Mouse (Mus musculus): ENCODE results near the gene Cfap157. TPM values are rescaled to one million over a fixed set of nuclear protein-coding genes. Genes with fewer than 3 reads are reported as not detected.

The Cfap157 gene
- polyA plus RNA-seq, 1 experiment from 2014 or later, result 2.0 TPM

- H3K4me1 ChIP-seq (replicated peaks), result no peaks in the 10 kb centered on the region
- no peaks in the 10 kb centered on the region for H3K9me3 ChIP-seq
- no peak overlapping the region for H3K9ac ChIP-seq (replicated peaks)
- H3K4me3 ChIP-seq (replicated peaks), result no peak overlapping the region
- 71% methylated on average over 17 of the region's 17 CpGs for WGBS
- no peak for ATAC-seq
- no peaks in the 10 kb centered on the region for H3K27me3 ChIP-seq
- H3K4me2 ChIP-seq (replicated peaks), result no peak overlapping the region
- H3K36me3 ChIP-seq, result peaks cover 65% of the 10 kb centered on the region
- H3K27ac ChIP-seq, result peak overlapping the region; percentile 51
Observed at GRCm38 (mm10) chr2:32816946-32817581, 32.8 kb upstream of the Cfap157 start.

GRCm38 (mm10) chr2:32816497-32816896 lies 32.3 kb upstream of the Cfap157 start:
- H3K4me1 ChIP-seq (replicated peaks), result no peaks in the 10 kb centered on the region
- 92% methylated on average over 2 of the region's 2 CpGs for WGBS
- no peak overlapping the region for H3K27ac ChIP-seq
- no peaks in the 10 kb centered on the region for H3K27me3 ChIP-seq
- no peak overlapping the region for H3K4me2 ChIP-seq (replicated peaks)
- H3K36me3 ChIP-seq, result peaks cover 67% of the 10 kb centered on the region
- no peak overlapping the region for H3K9ac ChIP-seq (replicated peaks)
- H3K9me3 ChIP-seq, result no peaks in the 10 kb centered on the region
- no peak for ATAC-seq
- no peak overlapping the region for H3K4me3 ChIP-seq (replicated peaks)

GRCm38 (mm10) chr2:32811959-32812358 lies 27.7 kb upstream of the Cfap157 start:
- Histone ChIP-seq H3K36me3 (peaks cover 83% of the 10 kb centered on the region), H3K9me3 (no peaks in the 10 kb centered on the region), H3K4me1 (replicated peaks) (no peaks in the 10 kb centered on the region), H3K27me3 (no peaks in the 10 kb centered on the region), H3K4me2 (replicated peaks) (no peak overlapping the region), H3K9ac (replicated peaks) (no peak overlapping the region), H3K4me3 (replicated peaks) (no peak overlapping the region), H3K27ac (no peak overlapping the region)
- no peak for ATAC-seq
- WGBS, result 86% methylated on average over 8 of the region's 8 CpGs

- H3K9me3 ChIP-seq, result no peaks in the 10 kb centered on the region
- H3K27ac ChIP-seq, result no peak overlapping the region
- WGBS, result 94% methylated on average over 14 of the region's 14 CpGs
- no peak overlapping the region for H3K4me3 ChIP-seq (replicated peaks)
- ATAC-seq, result no peak
- no peaks in the 10 kb centered on the region for H3K27me3 ChIP-seq
- no peak overlapping the region for H3K9ac ChIP-seq (replicated peaks)
- peaks cover 92% of the 10 kb centered on the region for H3K36me3 ChIP-seq
- H3K4me1 ChIP-seq (replicated peaks), result no peaks in the 10 kb centered on the region
- H3K4me2 ChIP-seq (replicated peaks), result no peak overlapping the region
Observed at GRCm38 (mm10) chr2:32808816-32809566, 24.8 kb upstream of the Cfap157 start.

GRCm38 (mm10) chr2:32798251-32798962 lies 14.2 kb upstream of the Cfap157 start:
- no peak for ATAC-seq
- no peaks in the 10 kb centered on the region for H3K27me3 ChIP-seq
- H3K4me3 ChIP-seq (replicated peaks), result no peak overlapping the region
- peaks cover 97% of the 10 kb centered on the region for H3K36me3 ChIP-seq
- H3K9ac ChIP-seq (replicated peaks), result no peak overlapping the region
- no peaks in the 10 kb centered on the region for H3K4me1 ChIP-seq (replicated peaks)
- H3K27ac ChIP-seq, result no peak overlapping the region
- no peaks in the 10 kb centered on the region for H3K9me3 ChIP-seq
- H3K4me2 ChIP-seq (replicated peaks), result no peak overlapping the region
- WGBS, result 82% methylated on average over 10 of the region's 10 CpGs

- Histone ChIP-seq H3K27ac (no peak overlapping the region), H3K9me3 (no peaks in the 10 kb centered on the region), H3K4me2 (replicated peaks) (no peak overlapping the region), H3K9ac (replicated peaks) (no peak overlapping the region), H3K4me3 (replicated peaks) (no peak overlapping the region), H3K4me1 (replicated peaks) (no peaks in the 10 kb centered on the region), H3K27me3 (no peaks in the 10 kb centered on the region), H3K36me3 (peaks cover 97% of the 10 kb centered on the region)
- WGBS, result 80% methylated on average over 13 of the region's 13 CpGs
- no peak for ATAC-seq
Observed at GRCm38 (mm10) chr2:32795748-32796418, 11.7 kb upstream of the Cfap157 start.

GRCm38 (mm10) chr2:32791297-32791696 lies 7.1 kb upstream of the Cfap157 start:
- Histone ChIP-seq H3K9ac (replicated peaks) (no peak overlapping the region), H3K4me3 (replicated peaks) (no peak overlapping the region), H3K4me1 (replicated peaks) (no peaks in the 10 kb centered on the region), H3K27me3 (no peaks in the 10 kb centered on the region), H3K4me2 (replicated peaks) (no peak overlapping the region), H3K9me3 (no peaks in the 10 kb centered on the region), H3K36me3 (peaks cover 72% of the 10 kb centered on the region), H3K27ac (no peak overlapping the region)
- ATAC-seq, result no peak
- 79% methylated on average over 6 of the region's 6 CpGs for WGBS

GRCm38 (mm10) chr2:32788581-32788980 lies 4.4 kb upstream of the Cfap157 start:
- H3K27ac ChIP-seq, result no peak overlapping the region
- H3K4me2 ChIP-seq (replicated peaks), result no peak overlapping the region
- no peak overlapping the region for H3K9ac ChIP-seq (replicated peaks)
- H3K4me1 ChIP-seq (replicated peaks), result peaks cover 3% of the 10 kb centered on the region; the same call in 1 of the 2 replicates
- H3K4me3 ChIP-seq (replicated peaks), result no peak overlapping the region
- peaks cover 46% of the 10 kb centered on the region for H3K36me3 ChIP-seq
- WGBS, result 80% methylated on average over 2 of the region's 2 CpGs
- ATAC-seq, result no peak
- no peaks in the 10 kb centered on the region for H3K27me3 ChIP-seq
- H3K9me3 ChIP-seq, result no peaks in the 10 kb centered on the region

- peaks cover 33% of the 10 kb centered on the region for H3K36me3 ChIP-seq
- 61% methylated on average over 6 of the region's 6 CpGs for WGBS
- H3K4me2 ChIP-seq (replicated peaks), result no peak overlapping the region
- no peaks in the 10 kb centered on the region for H3K27me3 ChIP-seq
- no peaks in the 10 kb centered on the region for H3K9me3 ChIP-seq
- no peak overlapping the region for H3K4me3 ChIP-seq (replicated peaks)
- H3K9ac ChIP-seq (replicated peaks), result no peak overlapping the region
- no peak for ATAC-seq
- no peak overlapping the region for H3K27ac ChIP-seq
- H3K4me1 ChIP-seq (replicated peaks), result peaks cover 3% of the 10 kb centered on the region; the same call in 1 of the 2 replicates
Observed at GRCm38 (mm10) chr2:32787176-32787575, 2.9 kb upstream of the Cfap157 start.

GRCm38 (mm10) chr2:32781710-32782109 lies 2.5 kb downstream of the Cfap157 start:
- Histone ChIP-seq H3K4me3 (replicated peaks) (no peak overlapping the region), H3K9me3 (no peaks in the 10 kb centered on the region), H3K27me3 (0 out of 2 replicates have a peak, but pooled peaks cover 6% of the 10 kb centered on the region), H3K27ac (no peak overlapping the region), H3K4me2 (replicated peaks) (no peak overlapping the region), H3K36me3 (no peaks in the 10 kb centered on the region), H3K4me1 (replicated peaks) (peaks cover 3% of the 10 kb centered on the region; the same call in 1 of the 2 replicates), H3K9ac (replicated peaks) (no peak overlapping the region)
- WGBS, result 84% methylated on average over 6 of the region's 6 CpGs
- no peak for ATAC-seq

- Histone ChIP-seq H3K9me3 (no peaks in the 10 kb centered on the region), H3K27me3 (peaks cover 10% of the 10 kb centered on the region; the same call in 1 of the 2 replicates), H3K4me2 (replicated peaks) (no peak overlapping the region), H3K27ac (no peak overlapping the region), H3K36me3 (no peaks in the 10 kb centered on the region), H3K9ac (replicated peaks) (no peak overlapping the region), H3K4me3 (replicated peaks) (no peak overlapping the region), H3K4me1 (replicated peaks) (peaks cover 18% of the 10 kb centered on the region)
- ATAC-seq, result no peak
- 91% methylated on average over 6 of the region's 6 CpGs for WGBS
Observed at GRCm38 (mm10) chr2:32779714-32780113, 4.5 kb downstream of the Cfap157 start.

GRCm38 (mm10) chr2:32779131-32779530 lies 5.1 kb downstream of the Cfap157 start:
- H3K36me3 ChIP-seq, result no peaks in the 10 kb centered on the region
- no peak overlapping the region for H3K9ac ChIP-seq (replicated peaks)
- H3K4me2 ChIP-seq (replicated peaks), result no peak overlapping the region
- H3K27me3 ChIP-seq, result peaks cover 10% of the 10 kb centered on the region; the same call in 1 of the 2 replicates
- H3K4me3 ChIP-seq (replicated peaks), result no peak overlapping the region
- ATAC-seq, result no peak
- peaks cover 18% of the 10 kb centered on the region for H3K4me1 ChIP-seq (replicated peaks)
- no peak overlapping the region for H3K27ac ChIP-seq
- no peaks in the 10 kb centered on the region for H3K9me3 ChIP-seq
- WGBS, result 13% methylated on average over 8 of the region's 8 CpGs

Measured in midbrain, embryonic 13.5 days (tissue).